Mouse (Mus musculus): ENCODE measurements around the gene Kat6b. TPM values are rescaled to one million over a fixed set of nuclear protein-coding genes. Genes with fewer than 3 reads are reported as not detected.

The Kat6b gene
- total RNA-seq, 2 experiments from 2014 or later = 42.5 to 47.8 TPM

DNA sequence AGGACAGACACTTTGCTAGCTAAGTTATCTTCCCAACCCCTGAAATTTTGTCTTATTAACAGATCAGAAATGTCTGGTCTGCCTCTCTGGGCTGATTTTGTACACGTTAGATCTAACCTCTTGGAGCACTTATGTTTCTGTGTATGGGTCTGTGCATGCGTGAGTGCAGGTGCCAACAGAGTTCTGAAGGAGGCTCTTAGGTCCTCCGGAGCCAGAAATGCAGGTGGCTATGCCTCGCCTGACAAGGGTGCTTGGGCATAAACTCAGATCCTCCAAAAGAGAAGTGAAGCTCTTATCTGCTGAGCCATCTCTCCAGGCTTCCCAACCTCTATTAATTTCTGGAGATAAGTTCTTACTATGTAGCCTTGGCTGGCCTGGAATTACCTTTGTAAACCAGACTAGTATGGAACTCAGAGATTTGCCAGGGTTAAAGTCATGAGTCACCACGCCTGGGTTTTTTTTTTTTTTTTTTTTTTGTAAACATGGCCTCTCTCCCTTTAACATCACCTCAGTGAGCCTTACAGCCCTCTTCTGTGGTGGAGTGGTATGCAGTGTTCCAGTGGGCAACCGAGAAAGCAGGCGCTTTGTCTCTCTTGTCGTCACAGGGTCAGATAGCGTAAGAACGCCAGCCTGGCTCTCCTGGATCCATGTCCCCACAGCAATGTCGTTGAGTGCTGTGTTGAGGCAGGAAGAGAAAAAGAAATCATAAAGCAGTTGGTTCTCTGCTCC lies 79.4 kb downstream of the Kat6b start:
- DNase-seq = no peak

- no peak for DNase-seq
Measured at GRCm38 (mm10) chr14:21561396-21562065, 80.3 kb downstream of the Kat6b start.

DNA sequence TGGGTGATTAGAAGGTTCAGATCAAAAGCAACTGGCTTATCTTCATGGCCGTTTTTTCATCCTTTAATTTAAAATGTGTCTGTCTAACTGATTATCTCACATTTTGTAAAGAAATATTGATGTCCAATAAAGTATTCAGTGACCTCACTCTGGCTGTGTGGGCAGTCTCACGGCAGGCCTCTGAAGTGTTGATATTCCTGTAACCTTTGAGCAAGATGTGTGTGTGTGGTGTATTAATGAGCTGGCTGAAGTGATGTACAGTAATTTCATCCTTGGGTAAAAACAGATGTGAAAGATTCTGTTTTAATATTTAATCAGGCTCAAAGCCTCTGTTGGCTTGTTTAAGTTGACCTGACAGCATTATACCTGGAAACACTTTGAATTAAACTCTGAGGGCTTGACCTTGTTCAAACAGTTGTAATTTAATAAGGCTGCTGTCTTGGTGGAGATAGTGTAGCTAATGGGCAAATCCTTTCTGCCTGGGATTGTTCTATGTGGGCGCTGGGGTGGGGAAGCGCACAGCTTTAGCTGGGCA lies 82.4 kb downstream of the Kat6b start:
- DNase-seq = no peak

- DNase-seq = no peak
Measured at GRCm38 (mm10) chr14:21565541-21566353, 84.5 kb downstream of the Kat6b start.

DNA sequence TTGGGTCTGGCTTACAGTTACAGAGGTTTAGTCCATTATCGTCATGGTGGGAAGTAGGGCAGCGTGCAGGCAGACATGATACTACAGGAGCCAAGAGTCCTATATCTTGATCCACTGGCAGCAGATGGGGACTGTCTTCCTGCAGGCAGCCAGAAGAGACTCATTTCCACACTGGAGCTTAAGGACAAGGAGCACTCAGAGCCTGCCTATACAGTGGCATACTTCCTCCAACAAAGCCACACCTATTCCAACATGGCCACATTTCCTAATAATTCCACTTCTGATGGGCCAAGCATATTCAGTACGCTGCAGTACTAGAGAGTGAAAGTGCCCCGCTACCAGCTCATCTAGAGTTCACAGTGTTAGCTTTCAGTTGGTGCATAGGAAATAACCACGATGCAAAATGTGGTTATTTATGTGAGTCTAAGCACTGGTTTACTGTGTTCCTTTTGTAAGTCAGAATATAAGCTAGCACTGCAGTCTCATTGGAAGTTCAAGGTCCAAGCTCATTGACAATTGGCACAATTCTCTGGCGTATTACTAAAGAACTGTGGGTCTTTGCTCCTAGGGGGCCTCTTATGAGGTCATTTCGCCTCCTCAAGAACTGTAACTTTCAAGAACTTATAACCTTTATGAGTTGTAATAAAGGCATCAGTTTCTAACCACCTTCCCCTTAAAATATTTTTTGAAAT lies 86.2 kb downstream of the Kat6b start:
- DNase-seq = no peak

DNA sequence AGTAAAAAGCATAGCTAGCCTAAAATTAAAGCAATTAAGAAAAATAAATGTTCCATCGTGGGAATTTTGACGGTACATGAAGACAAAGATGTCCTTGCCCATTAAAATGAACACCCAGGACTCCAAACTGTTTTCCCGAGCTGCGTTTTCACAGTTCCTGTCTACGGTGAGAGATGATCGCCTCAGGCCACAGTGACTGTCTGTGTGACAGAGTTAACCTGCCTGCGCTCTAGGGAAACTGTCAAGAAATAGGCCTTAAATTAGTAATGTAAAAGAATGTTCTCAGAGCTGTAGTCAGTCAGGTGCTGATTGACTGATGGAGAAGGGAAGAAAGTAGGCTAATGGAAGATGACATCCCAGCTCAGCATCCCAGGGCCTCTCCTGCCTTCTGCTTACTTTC lies 87.6 kb downstream of the Kat6b start:
- no peak for DNase-seq

- peak in 1 of 2 experiments; percentile 30 for DNase-seq
Measured at GRCm38 (mm10) chr14:21574686-21575309, 93.6 kb downstream of the Kat6b start.

- DNase-seq = no peak
Measured at GRCm38 (mm10) chr14:21576867-21577266, 95.6 kb downstream of the Kat6b start.

- no peak for DNase-seq
Measured at GRCm38 (mm10) chr14:21581198-21581597, 100.0 kb downstream of the Kat6b start.

- no peak for DNase-seq
Measured at GRCm38 (mm10) chr14:21582301-21582700, 101.1 kb downstream of the Kat6b start.

DNA sequence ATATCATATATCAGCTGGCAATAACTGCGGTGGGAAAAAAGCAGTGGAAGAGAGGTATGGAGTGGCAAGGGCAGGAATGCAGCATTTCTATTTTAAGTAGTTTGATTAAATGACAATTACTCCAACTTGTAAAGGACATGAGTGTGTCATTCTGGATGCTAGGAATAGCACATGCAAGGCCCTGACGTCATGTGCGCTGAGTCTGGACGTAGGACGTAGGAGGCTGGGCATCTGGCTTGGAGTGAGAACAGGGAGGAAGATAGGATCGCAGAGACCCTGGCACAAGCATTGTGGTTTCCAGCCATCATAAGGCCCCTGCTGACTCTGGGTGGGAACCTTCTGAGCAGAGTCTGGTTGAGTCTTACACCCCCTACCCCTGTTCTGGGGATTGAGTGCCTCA lies 101.8 kb downstream of the Kat6b start:
- DNase-seq = peak in 1 of 2 experiments; percentile 29

DNA sequence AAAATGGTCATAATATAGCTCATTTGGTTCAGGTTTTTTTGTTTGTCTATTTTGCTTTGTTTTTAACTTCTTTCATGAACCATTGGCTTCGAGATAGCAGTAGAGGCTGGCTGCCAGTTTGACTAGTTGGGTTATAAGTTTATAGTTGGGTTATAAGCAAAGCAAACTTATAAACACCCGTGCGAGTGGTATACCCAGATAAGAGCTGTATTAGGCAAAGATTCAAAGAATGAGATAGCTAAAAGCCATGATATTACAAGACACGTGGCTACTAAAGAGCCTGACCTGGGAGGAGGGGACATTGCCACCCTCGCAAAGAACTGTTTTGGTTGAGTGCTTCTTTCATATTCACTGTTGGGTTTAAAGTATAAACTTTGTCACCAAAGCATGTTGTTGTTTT lies 102.6 kb downstream of the Kat6b start:
- DNase-seq = no peak

GRCm38 (mm10) chr14:21584468-21585135 lies 103.4 kb downstream of the Kat6b start:
- peak; percentile 42 to 48 for DNase-seq

- DNase-seq = no peak
Measured at GRCm38 (mm10) chr14:21585491-21586251, 104.4 kb downstream of the Kat6b start.

- no peak for DNase-seq
Measured at GRCm38 (mm10) chr14:21586481-21587118, 105.4 kb downstream of the Kat6b start.

DNA sequence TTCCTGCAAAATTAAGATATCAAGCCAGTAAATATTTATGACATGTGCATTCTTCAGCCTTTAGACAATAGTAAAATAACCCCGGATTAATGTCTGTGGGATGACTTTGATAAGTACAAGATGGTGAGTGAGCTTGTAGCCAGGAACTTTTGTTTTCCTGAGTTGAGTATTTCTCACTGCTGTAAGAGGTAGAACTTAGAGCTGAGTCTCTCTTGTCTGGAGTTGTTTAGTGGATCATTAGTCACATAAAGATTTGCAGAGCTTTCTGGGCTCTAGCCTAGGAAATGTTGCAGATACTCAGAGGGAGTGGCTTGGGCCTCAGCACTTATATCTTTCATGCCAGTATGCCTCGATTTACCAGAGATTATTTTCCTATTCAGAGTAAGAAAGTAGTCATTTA lies 106.7 kb downstream of the Kat6b start:
- no peak for DNase-seq

GRCm38 (mm10) chr14:21589620-21590019 lies 108.4 kb downstream of the Kat6b start:
- peak; percentile 56 to 64 for DNase-seq

GRCm38 (mm10) chr14:21590205-21590604 lies 109.0 kb downstream of the Kat6b start:
- DNase-seq = no peak

DNA sequence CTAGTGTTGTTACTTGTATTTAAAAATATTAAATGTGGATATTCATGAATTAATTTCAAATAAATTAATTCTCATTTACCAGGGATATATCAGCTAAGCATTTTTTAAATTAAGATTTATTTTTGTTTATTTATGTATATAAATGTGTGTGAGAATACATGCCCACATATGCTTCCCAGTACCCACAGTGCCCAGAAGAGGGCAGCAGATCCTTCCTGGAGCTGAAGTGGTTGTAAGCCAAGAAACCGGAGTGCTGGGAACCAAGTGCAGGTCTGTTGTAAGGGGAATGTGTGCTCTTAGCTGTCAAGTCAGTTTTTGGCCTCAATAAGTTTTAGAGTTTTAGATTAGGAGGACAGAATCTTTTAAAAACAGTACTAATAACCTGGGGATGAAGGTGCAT lies 110.9 kb downstream of the Kat6b start:
- no peak for DNase-seq
